Mouse (Mus musculus) C2C12 (cell line): ENCODE measurements around the gene Ky.

Experiments
- CEBPB ChIP-seq: IDR thresholded peaks from one replicate; pipeline ENCODE4 v1.6.1; 2011; ENCODE audit warnings: low read depth, mild to moderate bottlenecking, control low read depth, moderate library complexity
- CTCF ChIP-seq: IDR thresholded peaks from one replicate; pipeline ENCODE4 v1.5.1; 2011; ENCODE audit not compliant: control insufficient read depth, insufficient read depth, insufficient read length
- MYOD1 ChIP-seq: IDR thresholded peaks from one replicate; pipeline ENCODE4 v1.6.1; 2011; ENCODE audit warnings: low read depth; ENCODE audit not compliant: control insufficient read depth, insufficient read length
- USF1 ChIP-seq: IDR thresholded peaks from one replicate; pipeline ENCODE4 v1.6.1; 2011; ENCODE audit warnings: low read depth, mild to moderate bottlenecking, control low read depth, moderate library complexity

DNA sequence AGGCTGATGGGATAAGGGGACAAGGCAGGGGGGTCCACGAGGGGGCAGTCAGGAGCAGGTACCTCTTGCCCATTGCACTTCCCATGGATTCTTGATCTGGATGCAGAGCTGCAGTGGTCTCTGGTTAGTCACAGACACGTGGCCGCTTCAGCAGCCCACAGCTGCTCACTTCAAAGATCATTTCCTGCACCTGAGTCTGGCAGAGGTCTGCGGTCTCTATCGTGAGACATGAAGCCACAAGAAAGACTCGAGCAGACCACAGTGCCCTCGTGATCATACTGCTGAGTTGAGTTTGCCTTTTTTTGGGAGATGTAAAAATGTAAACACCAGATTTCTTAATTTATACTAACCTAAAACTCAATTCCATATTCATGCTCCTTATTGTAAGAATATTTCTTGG lies 34.1 kb downstream of the Ky start:
- TF ChIP-seq MYOD1 (no peak), CTCF (no peak), CEBPB (no peak), USF1 (no peak)
